Mouse (Mus musculus) CH12.LX (cell line): ENCODE measurements around the gene Notch1. TPM values are rescaled to one million over a fixed set of nuclear protein-coding genes. Genes with fewer than 3 reads are reported as not detected.

Experiments
- DNase-seq: peaks from one replicate; pipeline ENCODE4 v3.0.0-alpha.2; 2013; ENCODE audit errors: extremely low read depth
- H3K27ac ChIP-seq: 2 replicates; pipeline ENCODE4 v1.5.1; 2012; ENCODE audit warnings: low read depth, mild to moderate bottlenecking, control low read depth, moderate library complexity; ENCODE audit not compliant: insufficient read depth
- H3K27me3 ChIP-seq: replicated peaks from 2 replicates; pipeline ENCODE3; 2012; ENCODE audit warnings: inconsistent platforms
- H3K36me3 ChIP-seq, 2 experiments: replicated peaks in 1 of 2; 2 replicates each; pipeline versions ENCODE3 to v1.6.1; 2012; ENCODE audit warnings: inconsistent platforms in 1 of 2, low read length in 1 of 2, mild to moderate bottlenecking in 1 of 2, mixed read lengths in 1 of 2, moderate library complexity in 1 of 2; ENCODE audit not compliant: control insufficient read depth in 1 of 2, insufficient read depth in 1 of 2
- H3K4me1 ChIP-seq, 2 experiments: 2 replicates each; pipeline ENCODE4 v1.6.1; 2012; ENCODE audit warnings: inconsistent platforms in 1 of 2, moderate library complexity in 1 of 2; ENCODE audit not compliant: insufficient read depth in 2 of 2, control insufficient read depth in 1 of 2
- H3K4me2 ChIP-seq: 2 replicates; pipeline ENCODE4 v1.6.1; 2012; ENCODE audit warnings: low read depth, mild to moderate bottlenecking, control low read depth; ENCODE audit not compliant: poor library complexity, insufficient read depth, severe bottlenecking
- H3K4me3 ChIP-seq, 3 experiments: fragments of 150-350 bp in 1 of 3; sonication (generic) in 1 of 3; replicated peaks in 1 of 3; 2 replicates each; pipeline versions ENCODE3 to v1.5.1; 2011 to 2012; ENCODE audit warnings: low read depth in 2 of 3, low read length in 2 of 3, mild to moderate bottlenecking in 2 of 3, moderate library complexity in 2 of 3, control low read depth in 1 of 3, improper control_type of control experiment in 1 of 3, inconsistent platforms in 1 of 3, mixed read lengths in 1 of 3; ENCODE audit not compliant: poor library complexity in 1 of 3
- H3K79me2 ChIP-seq: replicated peaks from 2 replicates; pipeline ENCODE4 v1.6.1; 2012; ENCODE audit warnings: mild to moderate bottlenecking, moderate library complexity; ENCODE audit not compliant: control insufficient read depth, poor library complexity, insufficient read depth, severe bottlenecking; ENCODE audit errors: extremely low read depth
- H3K9ac ChIP-seq: 2 replicates; pipeline ENCODE4 v1.6.1; 2012; ENCODE audit warnings: low read depth, mild to moderate bottlenecking, control low read depth, moderate library complexity; ENCODE audit not compliant: insufficient read depth
- H3K9me3 ChIP-seq: replicated peaks from 2 replicates; pipeline ENCODE3; 2012; ENCODE audit warnings: low read length, inconsistent platforms, mixed read lengths
- BHLHE40 ChIP-seq: IDR thresholded peaks from 2 replicates; pipeline ENCODE4 v1.6.1; 2011; ENCODE audit warnings: mild to moderate bottlenecking, low read depth, low read length, improper control_type of control experiment
- CHD1 ChIP-seq: IDR thresholded peaks from 2 replicates; pipeline ENCODE4 v1.6.1; 2012; ENCODE audit warnings: low read depth, low read length, improper control_type of control experiment, inconsistent platforms
- CHD2 ChIP-seq: IDR thresholded peaks from 2 replicates; pipeline ENCODE4 v1.6.1; 2011; ENCODE audit warnings: low read length, improper control_type of control experiment
- CTCF ChIP-seq, 2 experiments: IDR thresholded peaks in 1 of 2; conservative IDR thresholded peaks in 1 of 2; 2 replicates each; pipeline ENCODE4 v1.5.1; 2011 to 2012; ENCODE audit warnings: low read depth in 2 of 2, low read length in 2 of 2, improper control_type of control experiment in 1 of 2, inconsistent platforms in 1 of 2, mild to moderate bottlenecking in 1 of 2, moderate library complexity in 1 of 2
- E2F4 ChIP-seq: IDR thresholded peaks from 2 replicates; pipeline ENCODE4 v1.6.1; 2011; ENCODE audit warnings: low read depth, low read length, improper control_type of control experiment; ENCODE audit not compliant: insufficient replicate concordance
- EP300 ChIP-seq: IDR thresholded peaks from 2 replicates; pipeline ENCODE4 v1.6.1; 2011; ENCODE audit warnings: low read length, improper control_type of control experiment
- JUN ChIP-seq: IDR thresholded peaks from 2 replicates; pipeline ENCODE4 v1.6.1; 2011; ENCODE audit warnings: low read depth, mild to moderate bottlenecking, low read length, improper control_type of control experiment, moderate library complexity; ENCODE audit not compliant: insufficient read depth
- JUND ChIP-seq: conservative IDR thresholded peaks from 2 replicates; pipeline ENCODE4 v1.6.1; 2011; ENCODE audit warnings: low read depth, low read length, improper control_type of control experiment
- KAT2A ChIP-seq: IDR thresholded peaks from 2 replicates; pipeline ENCODE4 v1.6.1; 2012; ENCODE audit warnings: low read length, improper control_type of control experiment, inconsistent platforms; ENCODE audit not compliant: insufficient replicate concordance
- MXI1 ChIP-seq: IDR thresholded peaks from 2 replicates; pipeline ENCODE4 v1.6.1; 2011; ENCODE audit warnings: mild to moderate bottlenecking, low read depth, low read length, improper control_type of control experiment
- NELFE ChIP-seq: IDR thresholded peaks from 2 replicates; pipeline ENCODE4 v1.6.1; 2011; ENCODE audit warnings: low read depth, low read length, improper control_type of control experiment
- NRF1 ChIP-seq: IDR thresholded peaks from 2 replicates; pipeline ENCODE4 v1.6.1; 2014; ENCODE audit warnings: low read depth, mild to moderate bottlenecking, inconsistent platforms, low read length, improper control_type of control experiment, moderate library complexity
- PAX5 ChIP-seq: IDR thresholded peaks from 2 replicates; pipeline ENCODE4 v1.6.1; 2012; ENCODE audit warnings: low read length, inconsistent platforms, mixed read lengths
- POLR2A ChIP-seq: IDR thresholded peaks from 2 replicates; pipeline ENCODE4 v1.6.1; 2011; ENCODE audit warnings: low read depth, mild to moderate bottlenecking, improper control_type of control experiment, low read length
- RAD21 ChIP-seq: IDR thresholded peaks from 2 replicates; pipeline ENCODE4 v1.6.1; 2011; ENCODE audit warnings: low read depth, mild to moderate bottlenecking, low read length, improper control_type of control experiment, moderate library complexity
- RCOR1 ChIP-seq: conservative IDR thresholded peaks from 2 replicates; pipeline ENCODE4 v1.6.1; 2012; ENCODE audit warnings: low read depth, mild to moderate bottlenecking, inconsistent platforms, low read length, improper control_type of control experiment
- SMC3 ChIP-seq: IDR thresholded peaks from 2 replicates; pipeline ENCODE4 v1.6.1; 2011; ENCODE audit warnings: low read depth, low read length, improper control_type of control experiment
- TCF12 ChIP-seq: IDR thresholded peaks from 2 replicates; pipeline ENCODE4 v1.6.1; 2014; ENCODE audit warnings: low read depth, mild to moderate bottlenecking, inconsistent platforms, low read length, improper control_type of control experiment
- UBTF ChIP-seq: IDR thresholded peaks from 2 replicates; pipeline ENCODE4 v1.6.1; 2012; ENCODE audit warnings: low read depth, mild to moderate bottlenecking, inconsistent platforms, low read length, improper control_type of control experiment, moderate library complexity
- USF1 ChIP-seq: IDR thresholded peaks from 2 replicates; pipeline ENCODE4 v1.6.1; 2014; ENCODE audit warnings: low read depth, mild to moderate bottlenecking, inconsistent platforms, low read length, improper control_type of control experiment
- USF2 ChIP-seq: conservative IDR thresholded peaks from 2 replicates; pipeline ENCODE4 v1.6.1; 2011; ENCODE audit warnings: low read depth, low read length, improper control_type of control experiment
- ZC3H11A ChIP-seq: IDR thresholded peaks from 2 replicates; pipeline ENCODE4 v1.6.1; 2012; ENCODE audit warnings: low read depth, mild to moderate bottlenecking, inconsistent platforms, low read length, improper control_type of control experiment
- dilution Hi-C: fragments of 300-500 bp; cut with MboI; formaldehyde crosslinking; loops from 2 replicates; pipeline ENCODE4 v1.14.3; 2020; ENCODE audit warnings: low sequenced_read_pairs; ENCODE audit not compliant: extremely low pct_unique_long_range_greater_than_20kb, extremely low pct_ligation_motif_present
- in situ Hi-C: fragments of 300-500 bp; cut with MboI; formaldehyde crosslinking; loops from 3 replicates; pipeline ENCODE4 v1.14.3; 2019; ENCODE audit warnings: low sequenced_read_pairs, low pct_ligation_motif_present, low pct_unique_long_range_greater_than_20kb, mixed read lengths
- polyA plus RNA-seq: library from polyadenylated mRNA; unstranded; fragments of >175 nt; gene quantifications from 2 replicates; pipeline ENCODE4 v1.2.1, GENCODE M21; 2012; ENCODE audit warnings: low read depth; ENCODE audit not compliant: insufficient read length
- total RNA-seq, 2 experiments: library from RNA; depleted of rRNA; stranded (reverse); fragments of 300-350 nt in 1 of 2; fragments of >200 nt in 1 of 2; gene quantifications; 2 replicates each; pipeline ENCODE4 v1.2.3; 2012 to 2014

The Notch1 gene
- total and polyA plus RNA-seq, 3 experiments, result 0.98 to 13.1 (median 3.8) TPM

GRCm38 (mm10) chr2:26485710-26486109 is 30.8 kb downstream of the Notch1 start:
- dilution Hi-C loops, result no loop called here

GRCm38 (mm10) chr2:26485278-26485677 is 31.2 kb downstream of the Notch1 start:
- Histone ChIP-seq H3K9me3 (peaks cover 4% of the 10 kb centered on the region), H3K9ac (no peak overlapping the region; the same call in 1 of the 2 replicates), H3K27ac (peak overlapping the region; percentile 18), H3K4me3 (peak overlapping the region in 1 of 3 experiments; percentile 38), H3K36me3 (peaks cover 25 to 30% of the 10 kb centered on the region in 2 experiments), H3K4me2 (no peak overlapping the region), H3K79me2 (peaks cover 5% of the 10 kb centered on the region), H3K27me3 (no peaks in the 10 kb centered on the region), H3K4me1 (peaks cover 73 to 88% of the 10 kb centered on the region in 2 experiments)
- DNase-seq, result no peak
- TF ChIP-seq PAX5, result no peak
- TF ChIP-seq POLR2A, result no peak
- TF ChIP-seq USF1, result no peak
- no peak for TF ChIP-seq USF2
- TF ChIP-seq JUND, result no peak
- TF ChIP-seq E2F4, result no peak
- TF ChIP-seq RAD21, result no peak
- no peak for TF ChIP-seq NELFE
- TF ChIP-seq KAT2A, result no peak
- no peak for TF ChIP-seq CTCF (conservative IDR thresholded peaks at IDR 0.05 in 1 of 2, IDR thresholded peaks at IDR 0.05 in 1 of 2; ENCODE audit: low read depth in 2 of 2, low read length in 2 of 2)
- no peak for TF ChIP-seq UBTF
- no peak for TF ChIP-seq EP300
- TF ChIP-seq NRF1, result no peak
- TF ChIP-seq CHD1, result no peak
- TF ChIP-seq JUN, result no peak
- TF ChIP-seq MXI1, result no peak
- no peak for TF ChIP-seq TCF12
- no peak for TF ChIP-seq ZC3H11A
- TF ChIP-seq SMC3, result no peak
- in situ Hi-C loops (no loop called here), dilution Hi-C loops (no loop called here)

More at GRCm38 (mm10) chr2:26485710-26486109, 30.8 kb downstream of the Notch1 start:
- no peak overlapping the region for H3K4me3 ChIP-seq
- peak overlapping the region; percentile 79; the same call in 1 of the 2 replicates for H3K27ac ChIP-seq
- H3K9ac ChIP-seq, result no peak overlapping the region; the same call in 1 of the 2 replicates
- H3K79me2 ChIP-seq, result peaks cover 5% of the 10 kb centered on the region
- peaks cover 4% of the 10 kb centered on the region for H3K9me3 ChIP-seq
- DNase-seq, result no peak
- peak overlapping the region; percentile 63 for H3K4me2 ChIP-seq
- H3K4me1 ChIP-seq, result peaks cover 76 to 88% of the 10 kb centered on the region in 2 experiments
- in situ Hi-C loops, result no loop called here
- H3K27me3 ChIP-seq, result no peaks in the 10 kb centered on the region
- peak; percentile 18; the same call in 1 of the 2 replicates for TF ChIP-seq BHLHE40
- TF ChIP-seq CHD2, result peak; percentile 53; the same call in 1 of the 2 replicates
- TF ChIP-seq RCOR1, result no peak
- peaks cover 21 to 30% of the 10 kb centered on the region in 2 experiments for H3K36me3 ChIP-seq
